Mouse (Mus musculus) embryonic facial prominence, embryonic 14.5 days (tissue): Measurements from ENCODE around the gene Myo9b. TPM values are rescaled to one million over a fixed set of nuclear protein-coding genes. Genes with fewer than 3 reads are reported as not detected.
"Not testable (repeated sequence)": the region's sequence is repeated elsewhere in the genome, so short reads cannot be mapped to it uniquely, and the experiment has no call there.

Source experiments
- ATAC-seq: fragments of 200-750 bp; cut with Nextera tagmentation; 2 replicates; pipeline ENCODE4 v1.8.0; 2017; ENCODE audit warnings: low read depth, moderate number of reproducible peaks, moderate TSS enrichment
- DNase-seq: peaks from one replicate; pipeline ENCODE4 v3.0.0-alpha.2; 2015; ENCODE audit warnings: low spot score
- H3K27ac ChIP-seq: fragments of 300-500 bp; sonication (generic); replicated peaks from 2 replicates; pipeline ENCODE4 v1.5.1; 2014; ENCODE audit warnings: low read depth, mild to moderate bottlenecking, low read length, moderate library complexity
- H3K27me3 ChIP-seq: fragments of 300-500 bp; sonication (generic); replicated peaks from 2 replicates; pipeline ENCODE4 v1.6.1; 2014; ENCODE audit warnings: low read length; ENCODE audit not compliant: control insufficient read depth, insufficient read depth
- H3K36me3 ChIP-seq: fragments of 300-500 bp; sonication (generic); 2 replicates; pipeline ENCODE4 v1.6.1; 2014; ENCODE audit warnings: low read length, mixed read lengths; ENCODE audit not compliant: control insufficient read depth, insufficient read depth
- H3K4me1 ChIP-seq: fragments of 300-500 bp; sonication (generic); 2 replicates; pipeline ENCODE4 v1.6.1; 2014; ENCODE audit warnings: antibody characterized with exemption, low read length; ENCODE audit not compliant: control insufficient read depth, insufficient read depth
- H3K4me2 ChIP-seq: fragments of 300-500 bp; sonication (generic); 2 replicates; pipeline ENCODE4 v1.6.1; 2014; ENCODE audit warnings: low read depth, mild to moderate bottlenecking, low read length, moderate library complexity, mixed read lengths
- H3K4me3 ChIP-seq: fragments of 300-500 bp; sonication (generic); 2 replicates; pipeline ENCODE4 v1.5.1; 2014; ENCODE audit warnings: low read depth, mild to moderate bottlenecking, low read length
- H3K9ac ChIP-seq: fragments of 300-500 bp; sonication (generic); 2 replicates; pipeline ENCODE4 v1.6.1; 2014; ENCODE audit warnings: low read depth, mild to moderate bottlenecking, low read length, moderate library complexity, mixed read lengths
- H3K9me3 ChIP-seq: fragments of 300-500 bp; sonication (generic); 2 replicates; pipeline ENCODE4 v1.6.1; 2016; ENCODE audit warnings: low read length; ENCODE audit not compliant: control insufficient read depth
- WGBS: fragments of 180-500 bp; shearing (Covaris S2); extraction: QIAGEN DNeasy Blood & Tissue Kit; methylation state at CpG from one replicate; pipeline ENCODE4 v1.1.7; 2014; 5-methylcytosine and 5-hydroxymethylcytosine counted together
- polyA plus RNA-seq: library from polyadenylated mRNA; unstranded; fragments of >200 nt; fragmentation: Nextera tagmentation; extraction: Ambion mirVana; gene quantifications from 2 replicates; pipeline ENCODE4 v1.2.1, GENCODE M21; 2014

Gene Myo9b
- polyA plus RNA-seq, 1 experiment from 2014 or later = 24.1 TPM

GRCm38 (mm10) chr8:71289098-71289497 lies 16.6 kb downstream of the Myo9b start:
- Histone ChIP-seq H3K27me3 (no peaks in the 10 kb centered on the region), H3K27ac (no peak overlapping the region), H3K4me2 (no peak overlapping the region), H3K36me3 (peaks cover 32% of the 10 kb centered on the region), H3K4me3 (no peak overlapping the region), H3K9me3 (no peaks in the 10 kb centered on the region), H3K9ac (no peak overlapping the region), H3K4me1 (no peaks in the 10 kb centered on the region)
- WGBS = 80% methylated on average over 7 of the region's 7 CpGs
- ATAC-seq (no peak), DNase-seq (no peak)

- Histone ChIP-seq H3K9me3 (no peaks in the 10 kb centered on the region), H3K36me3 (peaks cover 43% of the 10 kb centered on the region)
- WGBS = 96% methylated on average over 19 of the region's 21 CpGs
Measured at GRCm38 (mm10) chr8:71290211-71290610, 17.7 kb downstream of the Myo9b start.

GRCm38 (mm10) chr8:71290911-71291310 lies 18.4 kb downstream of the Myo9b start:
- no peak overlapping the region for H3K4me3 ChIP-seq
- no peak overlapping the region for H3K4me2 ChIP-seq
- 95% methylated on average over 10 of the region's 10 CpGs for WGBS
- H3K27ac ChIP-seq = no peak overlapping the region
- no peaks in the 10 kb centered on the region for H3K27me3 ChIP-seq
- DNase-seq (no peak), ATAC-seq (no peak)
- H3K36me3 ChIP-seq = peaks cover 49% of the 10 kb centered on the region
- no peaks in the 10 kb centered on the region for H3K4me1 ChIP-seq
- H3K9ac ChIP-seq = no peak overlapping the region
- H3K9me3 ChIP-seq = no peaks in the 10 kb centered on the region

More at GRCm38 (mm10) chr8:71290211-71290610, 17.7 kb downstream of the Myo9b start:
- DNase-seq (no peak), ATAC-seq (no peak)
- no peaks in the 10 kb centered on the region for H3K27me3 ChIP-seq
- no peaks in the 10 kb centered on the region for H3K4me1 ChIP-seq
- no peak overlapping the region for H3K4me3 ChIP-seq
- H3K4me2 ChIP-seq = no peak overlapping the region
- H3K9ac ChIP-seq = no peak overlapping the region
- no peak overlapping the region for H3K27ac ChIP-seq

- 97% methylated on average over 6 of the region's 6 CpGs for WGBS
- Histone ChIP-seq H3K4me3 (no peak overlapping the region), H3K4me2 (no peak overlapping the region), H3K27me3 (no peaks in the 10 kb centered on the region), H3K9me3 (no peaks in the 10 kb centered on the region), H3K36me3 (peaks cover 53% of the 10 kb centered on the region), H3K27ac (no peak overlapping the region), H3K4me1 (no peaks in the 10 kb centered on the region), H3K9ac (no peak overlapping the region)
- DNase-seq = no peak
- ATAC-seq = no peak
Measured at GRCm38 (mm10) chr8:71291351-71291750, 18.8 kb downstream of the Myo9b start.

GRCm38 (mm10) chr8:71293930-71294329 lies 21.4 kb downstream of the Myo9b start:
- not testable (repeated sequence) for H3K4me3 ChIP-seq, H3K4me2 ChIP-seq, H3K9ac ChIP-seq, H3K4me1 ChIP-seq, H3K27ac ChIP-seq, ATAC-seq, H3K9me3 ChIP-seq, H3K27me3 ChIP-seq, DNase-seq
- 92% methylated on average over 3 of the region's 3 CpGs for WGBS
- peaks cover 65% of the 10 kb centered on the region for H3K36me3 ChIP-seq

- ATAC-seq (no peak), DNase-seq (no peak)
- Histone ChIP-seq H3K4me2 (no peak overlapping the region), H3K27ac (no peak overlapping the region), H3K4me1 (no peaks in the 10 kb centered on the region), H3K36me3 (peaks cover 46% of the 10 kb centered on the region), H3K9me3 (no peaks in the 10 kb centered on the region), H3K27me3 (no peaks in the 10 kb centered on the region), H3K9ac (no peak overlapping the region), H3K4me3 (no peak overlapping the region)
- 90% methylated on average over 2 of the region's 2 CpGs for WGBS
Measured at GRCm38 (mm10) chr8:71296188-71296621, 23.7 kb downstream of the Myo9b start.

GRCm38 (mm10) chr8:71296784-71297183 lies 24.3 kb downstream of the Myo9b start:
- no peak for DNase-seq

GRCm38 (mm10) chr8:71297439-71297838 lies 24.9 kb downstream of the Myo9b start:
- no peak overlapping the region for H3K9ac ChIP-seq
- DNase-seq = no peak
- H3K4me3 ChIP-seq = no peak overlapping the region
- H3K9me3 ChIP-seq = no peaks in the 10 kb centered on the region
- no peak overlapping the region for H3K27ac ChIP-seq
- 85% methylated on average over 1 of the region's 1 CpGs for WGBS
- ATAC-seq = no peak
- no peaks in the 10 kb centered on the region for H3K27me3 ChIP-seq
- no peaks in the 10 kb centered on the region for H3K4me1 ChIP-seq
- H3K36me3 ChIP-seq = peaks cover 42% of the 10 kb centered on the region
- no peak overlapping the region for H3K4me2 ChIP-seq

More at GRCm38 (mm10) chr8:71296784-71297183, 24.3 kb downstream of the Myo9b start:
- Histone ChIP-seq H3K27me3 (no peaks in the 10 kb centered on the region), H3K4me2 (no peak overlapping the region), H3K4me3 (no peak overlapping the region), H3K9ac (no peak overlapping the region), H3K4me1 (no peaks in the 10 kb centered on the region), H3K27ac (no peak overlapping the region), H3K36me3 (peaks cover 44% of the 10 kb centered on the region), H3K9me3 (no peaks in the 10 kb centered on the region)
- no peak for ATAC-seq
- WGBS = 93% methylated on average over 2 of the region's 2 CpGs

- Histone ChIP-seq H3K4me2 (no peak overlapping the region), H3K36me3 (peaks cover 42% of the 10 kb centered on the region), H3K27me3 (no peaks in the 10 kb centered on the region), H3K9ac (no peak overlapping the region), H3K9me3 (no peaks in the 10 kb centered on the region), H3K4me3 (no peak overlapping the region), H3K4me1 (no peaks in the 10 kb centered on the region), H3K27ac (no peak overlapping the region)
- ATAC-seq (no peak), DNase-seq (no peak)
- WGBS = 100% methylated on average over 3 of the region's 3 CpGs
Measured at GRCm38 (mm10) chr8:71299716-71300115, 27.2 kb downstream of the Myo9b start.
